11 mouse cellular contexts compared by ENCODE assay signal in genomic region chr5:81043875-81044274, GRCm38 (mm10).
"Had no signal": no experiment of that assay in that cellular context is flagged by ENCODE, and none has a peak within 500 bp of the region (broad histone marks: within the 10 kb centered on the region; RNA-seq: fewer than 3 reads in every experiment).

No protein-coding gene starts in this region.

- ATAC-seq: liver, postnatal 0 days; lung, postnatal 0 days; midbrain, embryonic 13.5 days; midbrain, embryonic 15.5 days had no signal

- DNase-seq: liver, postnatal 0 days; lung, adult 2 months; lung, postnatal 14 days; lung, postnatal 36 days; right cerebral cortex, postnatal 14 days; thymus, adult 2 months; thymus, postnatal 25 days; thymus, postnatal 4 days had no signal
